Mouse (Mus musculus): ENCODE measurements at regions not wholly inside any gene's neighbourhood (a gene's known extent, or its start where the extent isn't known, plus 50 kb on each side); places are given as distances from the start of the nearest gene placed in this dataset.

DNA sequence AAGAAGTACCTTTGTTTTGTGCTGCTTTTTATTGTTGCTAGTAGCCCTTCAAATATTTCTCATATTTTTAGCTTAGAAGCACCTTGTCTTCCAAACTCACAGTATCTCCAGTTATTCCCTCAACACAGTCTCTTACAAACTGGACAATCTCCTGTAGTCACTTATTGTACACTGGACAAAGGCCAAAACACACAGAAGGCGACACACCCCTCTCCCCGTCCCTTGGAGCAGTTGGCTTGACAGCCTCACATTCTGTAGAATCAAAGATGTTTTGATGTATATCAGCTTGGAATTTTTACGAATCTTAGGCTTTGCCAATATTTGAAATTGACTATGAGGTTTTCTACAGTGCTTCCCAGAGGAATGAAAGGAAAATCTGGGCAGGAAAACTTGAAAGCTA lies 309.8 kb upstream of the Gm5148 start:
- DNase-seq, result no peak

DNA sequence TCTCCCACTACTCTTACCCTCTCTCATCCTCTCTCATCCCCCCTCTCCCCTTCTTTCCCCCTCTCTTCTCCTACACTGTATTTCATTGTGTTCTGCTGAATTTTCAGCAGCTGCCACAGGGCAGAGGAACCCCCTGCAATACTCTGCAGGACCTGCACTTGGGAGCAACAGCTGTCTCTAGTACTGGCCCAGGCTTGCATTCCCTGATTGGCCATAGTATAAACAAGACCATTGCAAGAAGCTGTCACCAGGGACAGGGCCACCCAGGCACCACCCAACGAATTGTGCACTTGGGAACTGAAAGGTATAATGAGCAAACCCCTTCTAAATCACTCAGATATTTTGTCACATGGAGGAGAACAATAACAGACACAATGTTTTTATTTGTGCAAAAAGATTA lies 290.5 kb upstream of the Gm5148 start:
- no peak for DNase-seq

DNA sequence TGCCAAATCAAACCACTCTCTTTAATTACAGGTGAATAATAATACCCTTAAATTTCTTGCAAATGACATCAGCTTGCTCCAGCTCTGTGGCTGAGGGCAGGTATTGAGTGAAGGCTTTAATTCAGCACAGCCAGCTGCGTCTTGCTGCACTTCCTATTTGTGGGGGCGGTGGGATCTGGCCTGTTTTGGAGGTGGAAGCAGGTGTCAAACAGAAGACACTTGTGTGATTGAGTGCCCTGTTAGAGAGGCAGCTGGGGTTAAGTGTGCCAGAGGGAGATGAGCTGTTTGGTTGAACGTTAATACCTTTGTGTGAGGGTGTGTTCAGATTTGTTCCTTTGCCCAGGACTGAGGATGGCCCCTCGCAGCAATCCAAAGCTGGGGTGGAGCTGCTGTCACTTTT lies 284.9 kb upstream of the Gm5148 start:
- DNase-seq, result no peak

DNA sequence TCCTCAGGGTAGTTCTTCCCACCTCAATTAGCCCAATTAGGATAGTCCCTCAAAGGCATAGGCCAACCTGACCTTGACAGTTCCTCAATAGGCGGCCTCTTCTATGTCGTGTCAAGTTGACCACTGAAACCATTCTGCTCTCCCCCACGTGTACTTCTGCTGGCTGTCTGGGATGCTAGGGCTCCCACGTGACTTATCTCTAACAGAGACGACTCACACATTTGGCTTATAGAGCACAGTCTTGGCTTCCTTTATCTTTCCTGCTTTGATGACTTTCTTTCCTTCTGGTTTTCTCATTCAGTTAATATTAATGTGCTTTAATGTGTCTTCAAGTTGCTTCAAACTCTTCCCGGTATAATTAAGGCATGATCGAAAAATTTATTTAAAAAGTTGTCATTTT lies 284.0 kb upstream of the Gm5148 start:
- no peak for DNase-seq

DNA sequence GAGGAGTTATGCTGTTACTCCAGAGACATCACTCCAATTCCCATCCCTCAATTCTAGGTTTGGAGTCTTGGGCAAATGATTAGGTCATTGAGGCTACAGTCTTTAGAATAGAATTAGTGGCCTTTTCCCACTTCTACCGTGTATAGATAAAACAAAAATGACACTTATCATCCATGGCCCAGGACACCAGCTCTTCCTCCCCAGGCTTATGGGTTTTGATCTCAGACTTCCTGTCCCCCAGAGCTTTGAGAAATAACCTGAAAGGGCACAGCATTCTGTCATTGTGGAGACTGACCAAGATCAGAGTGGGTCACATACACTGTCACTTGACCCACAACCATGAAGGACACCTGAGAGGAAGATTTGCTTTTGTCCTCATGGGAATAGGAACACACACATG lies 283.3 kb upstream of the Gm5148 start:
- no peak for DNase-seq

DNA sequence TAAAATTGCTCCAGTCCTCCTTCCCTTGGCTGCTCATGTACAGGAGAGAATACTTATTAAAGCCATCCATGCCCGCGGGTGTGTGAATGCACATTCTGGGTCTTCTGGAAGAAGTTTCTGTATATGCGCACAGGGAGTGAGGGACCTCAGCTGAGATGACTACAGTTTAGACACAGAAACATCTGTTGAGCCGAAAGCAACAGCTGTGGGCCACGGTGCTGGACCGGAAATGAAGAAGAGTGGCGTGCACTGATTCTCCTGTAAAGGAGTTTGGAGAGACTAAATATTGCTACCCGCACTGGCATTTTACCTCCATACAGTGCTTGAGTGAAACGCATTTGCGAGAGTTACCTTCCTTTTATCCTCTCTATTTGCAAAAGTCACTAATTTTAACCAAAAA lies 278.0 kb upstream of the Gm5148 start:
- DNase-seq, result no peak

DNA sequence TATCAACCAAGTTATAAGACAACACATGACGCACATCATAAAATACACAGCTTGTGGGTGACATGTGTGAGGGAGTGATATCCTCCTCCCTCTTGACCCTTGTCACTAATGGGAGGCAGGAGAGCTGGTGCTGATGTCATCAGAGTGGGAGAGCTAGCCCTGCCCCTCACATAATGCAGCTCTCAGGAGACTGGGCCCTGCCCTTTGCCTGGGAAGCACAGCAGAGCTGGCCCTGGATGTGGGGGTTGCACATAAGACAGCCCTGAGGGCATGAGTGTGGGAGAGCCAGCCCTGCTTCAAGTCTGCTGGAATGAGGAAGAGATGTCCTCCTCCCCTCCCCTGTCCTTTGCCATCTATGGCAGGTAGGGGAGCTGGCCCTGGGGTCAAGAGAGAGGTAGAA lies 275.5 kb upstream of the Gm5148 start:
- no peak for DNase-seq

DNA sequence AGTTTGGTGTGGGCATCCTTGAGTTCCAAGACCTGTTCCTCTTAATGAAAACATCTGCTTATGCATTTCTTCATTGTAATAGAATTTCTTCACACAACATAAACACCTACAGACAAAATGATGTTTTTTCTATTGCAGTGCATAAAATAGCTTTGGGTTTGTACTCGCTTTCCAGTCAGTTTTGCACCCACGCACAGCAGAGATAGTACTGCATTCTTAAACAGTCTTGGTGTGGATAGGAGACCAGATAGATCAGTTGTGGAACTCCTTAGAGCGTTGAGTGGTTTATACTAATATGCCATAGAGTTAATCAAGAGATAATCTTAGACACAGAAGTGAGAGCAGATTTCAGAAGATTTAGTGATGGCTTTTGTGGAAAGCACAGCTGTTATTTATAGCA lies 273.7 kb upstream of the Gm5148 start:
- no peak for DNase-seq

DNA sequence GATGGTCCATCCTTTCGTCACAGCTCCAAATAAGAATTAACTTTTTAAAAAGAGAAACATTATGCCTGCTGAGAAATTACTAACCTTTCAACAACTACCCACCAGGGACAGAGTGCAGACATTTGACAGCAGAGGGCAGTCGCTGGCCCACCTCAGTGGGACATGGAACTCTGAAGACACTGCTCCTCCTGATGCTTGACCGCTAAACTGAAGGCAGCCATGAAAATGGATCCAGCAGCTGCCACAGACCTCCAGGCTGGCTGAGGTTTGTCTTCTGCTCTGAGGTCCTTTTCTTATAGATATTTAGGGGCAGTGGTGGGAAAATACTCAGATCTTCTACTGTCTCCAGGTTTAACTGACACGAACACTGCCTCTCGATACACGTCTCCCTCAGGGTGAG lies 265.7 kb upstream of the Gm5148 start:
- no peak for DNase-seq

DNA sequence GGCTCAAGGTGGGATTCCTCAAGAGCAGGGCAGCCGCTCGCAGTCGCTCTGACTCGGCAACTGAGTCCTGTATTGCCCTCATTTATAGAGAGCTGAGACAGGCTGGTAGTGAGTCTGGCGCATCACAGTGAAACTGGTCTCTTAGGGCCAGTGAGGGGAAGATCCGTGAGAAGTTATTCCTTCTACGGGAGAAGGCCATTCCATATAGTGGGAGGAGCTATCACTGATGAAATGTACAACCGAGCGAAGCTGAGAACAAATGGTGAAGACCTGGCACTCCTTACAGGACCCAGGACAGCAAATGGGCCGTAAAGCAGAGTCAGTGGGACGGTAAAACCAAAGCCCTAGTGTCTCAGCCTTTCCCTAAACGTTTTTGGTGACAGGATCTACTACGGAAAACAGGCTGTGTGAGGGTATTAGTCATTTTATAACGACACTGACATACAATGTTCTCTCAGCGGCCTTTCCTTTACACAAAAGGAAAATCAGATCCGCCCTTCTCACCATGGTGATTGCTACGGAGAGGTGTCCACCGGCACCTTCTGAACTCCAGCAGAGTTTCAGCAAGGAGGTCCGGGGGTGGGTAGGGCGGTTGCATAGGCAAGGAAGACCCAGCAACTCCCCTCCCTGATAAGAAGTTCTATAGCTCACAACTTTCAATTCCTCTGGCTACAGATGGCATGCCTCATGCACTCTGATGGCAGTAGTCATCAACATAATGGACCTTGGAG lies 263.6 kb upstream of the Gm5148 start:
- DNase-seq, result no peak

DNA sequence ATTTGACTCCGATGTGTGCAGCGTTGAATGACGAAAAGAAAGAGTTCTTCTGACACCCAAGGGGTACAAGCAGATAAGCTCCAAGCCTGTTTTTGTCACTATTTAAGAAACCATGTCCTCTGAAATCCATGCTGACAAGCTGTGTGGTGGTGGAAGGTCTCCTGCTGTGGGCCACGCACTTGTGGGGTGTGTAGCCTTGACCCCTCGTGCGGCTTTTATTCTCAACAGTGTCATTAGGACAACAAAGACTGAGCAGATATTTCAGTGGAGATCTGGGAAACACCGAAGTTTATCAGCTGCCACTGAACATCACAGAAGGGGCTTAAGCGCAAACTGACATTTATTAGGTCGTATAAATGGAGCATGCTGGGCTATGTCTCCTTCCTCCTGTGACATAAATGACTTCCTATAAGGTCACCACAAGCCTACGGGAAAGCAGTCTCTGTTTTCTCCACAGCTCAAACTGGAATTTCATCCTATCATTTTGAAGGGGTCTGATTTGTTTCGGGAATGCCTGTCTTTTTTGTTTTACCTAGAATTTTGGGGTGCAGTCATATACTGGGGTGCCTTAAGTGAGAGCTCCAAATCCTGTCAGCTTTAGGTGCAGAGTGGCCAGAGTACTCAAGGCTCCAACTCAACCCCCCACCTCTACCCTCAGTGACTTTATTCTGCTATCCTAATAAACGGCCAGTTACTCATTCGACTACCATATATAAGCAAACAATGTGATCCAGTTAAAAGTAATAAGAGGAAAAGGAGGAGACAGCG lies 262.9 kb upstream of the Gm5148 start:
- no peak for DNase-seq

DNA sequence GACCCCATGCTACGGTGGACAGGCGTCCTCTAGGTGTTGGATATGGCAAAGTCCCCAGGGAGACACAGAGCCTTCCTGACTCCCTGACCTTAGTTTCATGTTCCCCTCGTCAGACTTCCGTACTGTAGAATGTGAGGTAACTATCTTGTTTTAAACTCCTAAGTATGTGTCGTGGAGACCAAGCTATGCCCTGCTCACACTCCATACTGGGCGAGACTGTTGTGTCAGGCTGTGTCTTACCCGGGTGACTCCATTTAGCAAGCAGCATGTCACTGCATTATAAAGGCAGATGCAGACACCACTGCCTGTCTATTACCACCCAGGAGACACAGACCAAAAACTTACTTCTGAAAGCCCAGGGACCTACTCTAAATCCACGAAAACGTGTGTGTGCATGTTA lies 260.4 kb upstream of the Gm5148 start:
- DNase-seq, result no peak

DNA sequence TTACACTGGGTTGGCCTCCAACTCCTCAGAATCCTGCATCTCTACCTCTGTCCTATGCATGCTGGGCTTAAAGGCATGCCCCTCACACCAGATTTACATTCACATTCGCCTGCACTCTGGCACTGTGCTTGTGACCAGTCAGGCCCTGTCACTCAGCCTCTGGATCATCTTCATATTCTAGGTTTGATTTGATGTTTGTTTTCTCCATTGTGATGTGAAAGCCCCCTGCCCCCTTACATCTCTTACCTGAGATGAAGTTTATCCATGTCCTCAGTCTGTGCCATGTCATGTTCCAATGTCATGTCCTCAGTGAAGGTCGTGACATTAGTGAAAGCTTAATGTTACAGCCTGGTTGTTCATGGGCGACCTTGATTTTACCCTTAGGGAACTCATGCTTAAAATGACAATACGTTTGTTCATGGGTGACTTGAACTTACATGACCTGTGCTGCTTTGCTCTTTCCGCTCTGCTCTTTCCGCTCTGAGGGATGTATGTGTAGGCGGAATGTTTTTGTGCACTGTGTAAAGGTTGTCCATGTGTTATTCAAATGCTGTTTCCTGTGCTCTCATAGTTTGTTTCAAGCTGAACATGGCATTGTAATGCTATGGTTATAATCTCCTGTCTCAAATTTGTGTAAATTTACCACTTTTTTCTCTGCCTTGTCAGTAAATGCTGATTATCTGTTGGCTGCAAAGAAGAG lies 257.3 kb upstream of the Gm5148 start:
- no peak for DNase-seq

DNA sequence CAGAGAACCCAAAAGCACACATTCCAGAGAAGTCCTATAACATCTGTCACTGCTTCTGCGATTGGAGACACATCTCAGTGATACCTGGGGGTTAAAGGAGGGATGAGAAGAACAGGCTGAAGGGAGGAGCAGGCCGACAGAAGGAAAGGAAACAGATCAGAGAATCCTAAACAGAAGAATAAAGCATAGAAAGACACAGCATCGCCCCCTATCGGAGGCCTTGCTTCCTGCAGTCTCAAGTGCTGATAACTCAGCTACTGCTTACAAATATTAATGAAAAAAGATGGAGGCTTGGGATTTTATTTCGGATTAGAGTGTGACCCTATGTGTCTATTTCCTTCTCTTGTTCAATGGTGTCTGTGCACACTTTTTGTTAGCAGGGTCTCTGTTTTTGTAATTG lies 255.6 kb upstream of the Gm5148 start:
- peak in 1 of 2 experiments; percentile 11 for DNase-seq

DNA sequence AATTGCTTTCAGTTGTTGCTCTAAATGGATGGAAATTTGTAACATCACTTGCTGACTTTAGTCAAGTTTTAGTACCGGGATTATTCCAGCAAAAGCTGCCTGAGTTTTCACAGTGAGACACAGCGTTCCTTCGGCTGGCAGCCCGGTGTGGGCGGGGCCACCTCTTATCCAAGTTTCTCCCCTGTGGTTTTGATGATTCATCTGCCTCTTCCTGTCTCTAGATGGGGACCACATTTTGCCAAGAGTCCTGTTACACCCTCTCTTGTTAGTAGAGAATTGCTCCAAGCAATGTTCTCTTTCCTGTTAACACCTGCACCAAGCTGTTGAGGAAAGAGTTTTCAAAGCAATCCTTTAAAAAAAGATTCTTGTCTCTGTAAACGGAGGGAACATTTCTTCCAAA lies 254.2 kb upstream of the Gm5148 start:
- peak; percentile 57 to 59 for DNase-seq

DNA sequence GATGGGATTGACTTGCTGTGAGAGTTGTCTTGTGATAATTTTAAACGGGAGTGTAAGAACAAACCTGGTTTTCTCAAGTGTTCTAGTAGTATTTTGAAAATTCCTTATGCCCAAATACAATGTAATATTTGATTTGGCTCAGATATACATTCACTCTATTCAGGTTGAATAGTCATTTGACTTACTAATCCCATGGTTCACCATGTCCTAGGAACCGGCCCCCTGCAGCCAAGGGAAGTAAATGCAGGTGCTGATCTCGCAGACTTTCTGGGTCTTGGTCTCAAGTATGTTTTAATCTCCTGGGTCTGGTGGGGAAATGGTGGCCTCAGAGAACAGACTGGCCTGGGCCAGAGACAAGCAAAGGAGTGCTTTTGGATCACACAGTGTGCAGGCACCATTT lies 253.2 kb upstream of the Gm5148 start:
- DNase-seq, result no peak

DNA sequence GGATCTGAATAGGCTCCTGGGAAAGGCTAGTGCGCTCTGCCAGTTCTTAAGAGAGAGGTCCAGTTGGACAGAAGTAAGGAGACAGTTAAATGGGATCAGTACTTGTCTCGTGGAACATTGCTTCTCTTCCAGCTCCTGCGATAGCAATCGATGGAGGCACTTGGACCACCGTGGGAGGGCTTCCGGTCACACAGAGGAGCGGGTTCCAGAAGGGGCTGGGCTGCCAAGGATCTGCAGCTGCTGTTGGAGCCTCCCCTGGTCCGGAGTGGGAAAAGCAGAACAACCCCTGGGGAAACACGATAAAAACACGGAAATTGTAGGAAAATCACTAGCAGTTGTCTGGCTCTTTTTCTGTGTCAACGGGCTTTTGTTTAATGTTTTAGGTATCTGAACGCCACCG lies 252.3 kb upstream of the Gm5148 start:
- peak; percentile 19 to 20 for DNase-seq

DNA sequence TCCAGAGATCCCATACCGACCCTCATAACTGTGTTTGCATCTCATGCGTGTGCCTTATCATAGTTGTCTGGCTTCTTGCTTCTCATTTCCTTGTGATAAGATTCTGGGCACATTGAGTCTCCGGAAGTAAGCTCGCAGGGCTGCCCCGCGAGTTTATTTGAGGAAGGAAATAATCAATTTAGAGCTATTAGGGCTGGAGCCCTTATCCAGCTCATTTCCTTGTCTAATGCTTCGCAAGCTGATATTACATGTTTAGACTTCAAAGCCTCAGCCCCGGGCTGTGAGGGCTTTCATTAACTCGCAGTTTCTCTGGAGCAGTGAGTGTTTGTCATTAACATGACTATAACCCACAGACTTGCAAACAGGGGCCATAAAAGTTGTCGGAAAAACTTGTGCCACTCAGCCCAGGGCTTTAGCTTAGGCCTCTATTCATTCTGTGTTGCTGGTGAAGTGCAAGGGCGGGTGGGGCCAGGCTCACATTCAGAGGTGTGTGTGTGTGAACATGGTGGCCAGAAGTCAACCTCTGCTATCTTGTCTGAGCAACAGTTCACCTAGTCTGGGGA lies 251.0 kb upstream of the Gm5148 start:
- DNase-seq, result no peak

DNA sequence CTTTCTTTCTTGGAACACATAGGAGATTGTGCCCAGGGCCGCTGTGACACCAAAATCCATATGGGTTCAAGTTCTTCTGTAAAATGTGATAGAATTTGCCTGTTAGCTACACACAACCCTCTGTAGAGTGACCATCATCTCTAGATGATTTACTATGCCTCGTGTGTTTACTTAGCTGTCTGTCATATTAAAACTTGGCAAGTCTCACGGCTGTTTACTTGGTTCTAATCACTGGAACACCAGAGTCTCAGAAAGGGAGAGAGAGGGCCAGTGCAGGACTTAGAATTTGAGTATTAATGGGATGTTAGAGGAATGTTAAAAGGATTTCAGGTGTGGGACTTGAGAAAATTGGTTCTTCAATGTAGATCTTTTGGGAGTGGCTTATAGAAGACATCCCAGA lies 248.6 kb upstream of the Gm5148 start:
- DNase-seq, result no peak

DNA sequence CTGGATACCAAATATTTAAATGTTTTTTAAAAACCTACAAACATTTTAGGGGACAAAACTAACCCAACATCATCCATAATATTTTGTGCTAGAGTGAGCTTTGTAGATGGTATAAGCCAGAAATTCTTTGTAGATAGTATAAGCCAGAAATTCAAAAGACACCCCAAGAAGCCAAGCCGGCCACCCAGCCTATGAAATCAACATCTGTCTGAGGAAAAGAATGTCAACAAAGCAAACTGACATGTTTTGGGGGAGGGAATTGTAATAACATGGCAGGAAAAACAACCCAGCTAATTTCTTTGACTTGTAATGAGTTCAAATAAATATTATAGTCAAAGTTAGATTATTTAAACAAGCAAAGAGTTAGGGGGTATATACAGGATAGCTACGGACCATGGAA lies 246.9 kb upstream of the Gm5148 start:
- DNase-seq, result no peak

DNA sequence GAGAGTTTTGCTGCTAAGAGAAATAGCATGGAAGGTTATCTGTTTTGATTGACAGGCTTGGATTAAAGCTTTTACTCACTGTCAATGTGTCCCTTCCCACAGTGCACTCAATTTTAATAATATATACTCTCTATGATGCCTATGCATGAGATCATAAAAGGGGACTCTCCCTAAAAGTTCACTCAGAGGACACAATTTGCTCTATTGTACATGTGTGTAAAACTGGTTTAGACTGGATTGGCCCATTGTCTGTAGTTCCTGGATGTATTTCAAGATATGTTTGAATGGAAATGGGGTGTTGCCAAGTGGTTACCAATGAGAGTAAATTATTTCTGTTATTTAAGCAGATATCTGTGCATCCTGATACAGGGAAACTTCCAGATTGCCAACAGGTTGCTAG lies 244.4 kb upstream of the Gm5148 start:
- DNase-seq, result no peak

DNA sequence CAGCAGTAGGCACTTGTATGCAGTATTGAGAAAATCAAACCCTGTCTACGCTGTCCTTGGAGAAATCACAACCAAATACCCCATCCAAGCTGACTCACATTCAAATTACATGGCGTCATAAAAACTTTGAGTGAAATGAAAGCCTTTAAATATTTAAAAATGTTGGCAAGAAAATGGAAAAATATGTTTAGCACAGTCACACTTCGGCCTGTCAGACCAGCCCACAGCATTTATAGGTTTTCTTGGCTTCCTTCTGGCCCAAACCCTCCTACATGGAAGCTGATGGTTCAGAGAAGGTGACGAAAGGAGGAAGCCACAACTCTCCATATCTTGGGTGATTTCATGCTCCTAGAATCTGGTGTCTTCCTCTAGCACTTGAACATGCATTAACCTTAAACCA lies 240.9 kb upstream of the Gm5148 start:
- no peak for DNase-seq

DNA sequence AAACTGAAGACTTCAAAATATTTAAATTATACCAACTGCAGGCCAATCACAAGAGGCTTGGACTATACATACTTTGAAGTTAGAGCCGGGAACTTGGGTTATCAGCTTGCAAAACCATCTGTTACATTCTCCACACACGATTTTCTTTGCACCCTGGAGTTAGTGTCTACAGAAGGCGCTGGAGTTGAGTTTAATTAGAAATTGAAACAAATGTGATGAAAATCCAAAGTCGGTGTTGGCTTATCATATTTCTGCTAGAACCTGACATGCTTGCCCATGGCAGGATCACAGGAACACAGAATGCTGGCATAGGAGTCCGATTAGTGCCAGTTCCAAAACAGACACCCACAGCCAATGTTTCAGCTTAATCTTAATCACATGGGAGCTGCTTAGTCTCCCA lies 239.8 kb upstream of the Gm5148 start:
- no peak for DNase-seq

DNA sequence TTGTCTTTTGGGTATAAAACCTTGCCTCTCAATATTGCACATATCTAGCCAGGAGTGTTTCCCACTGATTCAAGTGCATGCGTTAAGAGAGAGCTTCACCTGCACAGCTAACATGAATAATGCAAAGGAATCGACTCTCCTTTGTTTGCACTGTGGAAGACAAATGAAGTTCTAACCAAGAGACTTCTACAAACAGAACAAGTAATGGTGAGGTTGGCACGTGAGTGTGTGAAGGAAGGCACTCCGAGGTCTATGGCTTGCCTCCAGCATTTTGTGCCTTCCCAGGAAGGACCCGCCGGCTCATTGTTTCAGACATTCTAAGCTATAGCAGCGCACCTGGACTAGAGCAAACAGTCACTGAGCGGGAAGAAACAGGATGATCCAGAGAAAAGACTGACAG lies 238.5 kb upstream of the Gm5148 start:
- no peak for DNase-seq

Data from cerebellum, postnatal 36 days (tissue).